In genomic region chr12:110702556-110702955, GRCm38 (mm10) we compare ENCODE assay signal across 8 mouse cellular contexts. TPM values are rescaled to one million over a fixed set of nuclear protein-coding genes. Genes with fewer than 3 reads are reported as not detected.
DNase-seq lines count a peak whose midpoint lies in the region; ATAC-seq and TF ChIP-seq lines count a peak whose summit lies in the region.

TSS of gene Hsp90aa1 (minus strand) at chr12:110702728.

- H3K27me3 ChIP-seq in limb, embryonic 11.5 days (ENCODE audit: control insufficient read depth, insufficient read depth, low read length): no peaks in the 10 kb centered on the region

- no peak for TF ChIP-seq CTCF in embryonic fibroblast, embryonic 13.5 days (IDR thresholded peaks at IDR 0.05; ENCODE audit: borderline replicate concordance, insufficient read depth, low read length)

- no peak for TF ChIP-seq POLR2A in embryonic fibroblast, embryonic 13.5 days (IDR thresholded peaks at IDR 0.05; ENCODE audit: low read depth, low read length)

- H3K27ac ChIP-seq in embryonic fibroblast, embryonic 13.5 days (ENCODE audit: insufficient read depth, low read length): peak within 1 kb of the TSS; percentile 22; the same call in 1 of the 2 replicates
- no peak within 1 kb of the TSS for H3K27ac ChIP-seq in limb, embryonic 11.5 days (replicated peaks; ENCODE audit: low read depth, low read length)

- H3K36me3 ChIP-seq in limb, embryonic 11.5 days (ENCODE audit: control insufficient read depth, insufficient read depth, low read length): no peaks in the 10 kb centered on the region

- WGBS in limb, embryonic 11.5 days: 46% methylated on average over 4 of the region's 4 CpGs

- no peak within 1 kb of the TSS for H3K9ac ChIP-seq in limb, embryonic 11.5 days (ENCODE audit: low read length)

- ATAC-seq in limb, embryonic 11.5 days (ENCODE audit: insufficient number of reproducible peaks, low FRiP score, low TSS enrichment, low read depth): no peak
- no peak for ATAC-seq in neutrophil, adult 5-6 weeks (ENCODE audit: extremely low read depth, insufficient number of reproducible peaks, low FRiP score, poor library complexity, severe bottlenecking)

- H3K4me2 ChIP-seq in limb, embryonic 11.5 days (ENCODE audit: low read depth, severe bottlenecking): no peak within 1 kb of the TSS

- DNase-seq in thymus, postnatal 0 days (ENCODE audit: low spot score): no peak
- DNase-seq in thymus, adult 18-20 months: no peak
- DNase-seq in heart, postnatal 10 days: no peak
- no peak for DNase-seq in limb, embryonic 11.5 days (ENCODE audit: low spot score)
- no peak for DNase-seq in c-Kit-positive CD71-positive TER-119-positive erythroid progenitor cells, embryonic 14.5 days (ENCODE audit: low spot score)
- DNase-seq in embryo, embryonic 11 days: no peak

- H3K4me1 ChIP-seq in embryonic fibroblast, embryonic 13.5 days (ENCODE audit: control insufficient read depth, insufficient read depth, low read length): peaks cover 17% of the 10 kb centered on the region
- H3K4me1 ChIP-seq in limb, embryonic 11.5 days (ENCODE audit: control insufficient read depth, insufficient read depth, low read length): peaks cover 4% of the 10 kb centered on the region; the same call in 1 of the 2 replicates

- no peaks in the 10 kb centered on the region for H3K9me3 ChIP-seq in limb, embryonic 11.5 days (ENCODE audit: control insufficient read depth, low read length)

- intact Hi-C loops in heart, postnatal 10 days (cut with DNase I): loop anchor here (2.0 to 5.0 kb wide), 4 partner anchors 35 to 250 kb away; partner anchors contain the start of gene Mok

- H3K4me3 ChIP-seq in embryonic fibroblast, embryonic 13.5 days (ENCODE audit: insufficient read depth, low read length): no peak within 1 kb of the TSS
- H3K4me3 ChIP-seq in limb, embryonic 11.5 days (ENCODE audit: low read depth, low read length): no peak within 1 kb of the TSS

RNA-seq across cellular contexts. Expression of gene Hsp90aa1, which starts in this region (rescaled TPM):
- 690 and 768 TPM in 2 replicates for polyA plus RNA-seq in thymus, postnatal 0 days (2015; fragmentation: Nextera tagmentation; extraction: Ambion mirVana)
- 645 and 834 TPM in 2 replicates for polyA plus RNA-seq in embryonic fibroblast, embryonic 13.5 days (2011; ENCODE audit: insufficient read length, low read depth, missing spikeins)
- 100 to 1,000 TPM; 176 to 182 TPM for total RNA-seq in heart, postnatal 10 days (2021)
- polyA plus RNA-seq in limb, embryonic 11.5 days (2014; fragmentation: Nextera tagmentation; extraction: Ambion mirVana): 1,253 and 1,280 TPM in 2 replicates
- 264 and 290 TPM in 2 replicates for total RNA-seq in neutrophil, adult 5-6 weeks (2017)
